Mouse (Mus musculus): ENCODE results near the gene Apobec2. TPM values are rescaled to one million over a fixed set of nuclear protein-coding genes. Genes with fewer than 3 reads are reported as not detected.

The Apobec2 gene
- polyA plus RNA-seq, 1 experiment from 2014 or later, result 218 TPM

GRCm38 (mm10) chr17:48407154-48407553, 25.6 kb downstream of the Apobec2 start:
- Histone ChIP-seq H3K4me3 (ENCODE audit: low read length) (no peak overlapping the region), H3K27me3 (ENCODE audit: control insufficient read depth, insufficient read depth, low read length) (no peaks in the 10 kb centered on the region), H3K36me3 (ENCODE audit: control insufficient read depth, insufficient read depth) (no peaks in the 10 kb centered on the region), H3K9me3 (replicated peaks; ENCODE audit: control insufficient read depth, low read length) (no peaks in the 10 kb centered on the region), H3K4me1 (ENCODE audit: control insufficient read depth, insufficient read depth, low read length) (peaks cover 27% of the 10 kb centered on the region), H3K27ac (ENCODE audit: low read length) (no peak overlapping the region), H3K4me2 (ENCODE audit: low read depth, low read length) (peak overlapping the region; percentile 76), H3K9ac (ENCODE audit: low read length) (no peak overlapping the region)
- WGBS, result 62% methylated on average over 4 of the region's 4 CpGs
- ATAC-seq (replicated peaks; ENCODE audit: extremely low read depth, insufficient read depth, low FRiP score), result no peak

- H3K4me2 ChIP-seq (ENCODE audit: low read depth, low read length), result no peak overlapping the region
- no peak overlapping the region for H3K27ac ChIP-seq (ENCODE audit: low read length)
- WGBS, result 66% methylated on average over 1 of the region's 1 CpGs
- ATAC-seq (replicated peaks; ENCODE audit: extremely low read depth, insufficient read depth, low FRiP score), result no peak
- H3K4me3 ChIP-seq (ENCODE audit: low read length), result no peak overlapping the region
- peaks cover 26% of the 10 kb centered on the region for H3K4me1 ChIP-seq (ENCODE audit: control insufficient read depth, insufficient read depth, low read length)
- no peak overlapping the region for H3K9ac ChIP-seq (ENCODE audit: low read length)
- H3K36me3 ChIP-seq (ENCODE audit: control insufficient read depth, insufficient read depth), result peaks cover under 1% of the 10 kb centered on the region; the same call in 1 of the 2 replicates
- no peaks in the 10 kb centered on the region for H3K9me3 ChIP-seq (replicated peaks; ENCODE audit: control insufficient read depth, low read length)
- H3K27me3 ChIP-seq (ENCODE audit: control insufficient read depth, insufficient read depth, low read length), result no peaks in the 10 kb centered on the region
Measured at GRCm38 (mm10) chr17:48404706-48405105, 28.0 kb downstream of the Apobec2 start.

GRCm38 (mm10) chr17:48403848-48404247, 28.9 kb downstream of the Apobec2 start:
- Histone ChIP-seq H3K9me3 (replicated peaks; ENCODE audit: control insufficient read depth, low read length) (no peaks in the 10 kb centered on the region), H3K4me3 (ENCODE audit: low read length) (no peak overlapping the region), H3K27ac (ENCODE audit: low read length) (no peak overlapping the region), H3K36me3 (ENCODE audit: control insufficient read depth, insufficient read depth) (peaks cover 9% of the 10 kb centered on the region), H3K4me1 (ENCODE audit: control insufficient read depth, insufficient read depth, low read length) (peaks cover 26% of the 10 kb centered on the region), H3K4me2 (ENCODE audit: low read depth, low read length) (no peak overlapping the region), H3K9ac (ENCODE audit: low read length) (no peak overlapping the region), H3K27me3 (ENCODE audit: control insufficient read depth, insufficient read depth, low read length) (no peaks in the 10 kb centered on the region)
- no peak for ATAC-seq (replicated peaks; ENCODE audit: extremely low read depth, insufficient read depth, low FRiP score)
- WGBS, result 83% methylated on average over 2 of the region's 2 CpGs

- peaks cover 19% of the 10 kb centered on the region for H3K4me1 ChIP-seq (ENCODE audit: control insufficient read depth, insufficient read depth, low read length)
- H3K9ac ChIP-seq (ENCODE audit: low read length), result no peak overlapping the region
- peaks cover 16% of the 10 kb centered on the region for H3K36me3 ChIP-seq (ENCODE audit: control insufficient read depth, insufficient read depth)
- WGBS, result 92% methylated on average over 3 of the region's 3 CpGs
- no peaks in the 10 kb centered on the region for H3K9me3 ChIP-seq (replicated peaks; ENCODE audit: control insufficient read depth, low read length)
- no peak for ATAC-seq (replicated peaks; ENCODE audit: extremely low read depth, insufficient read depth, low FRiP score)
- H3K4me2 ChIP-seq (ENCODE audit: low read depth, low read length), result no peak overlapping the region
- H3K27me3 ChIP-seq (ENCODE audit: control insufficient read depth, insufficient read depth, low read length), result no peaks in the 10 kb centered on the region
- no peak overlapping the region for H3K27ac ChIP-seq (ENCODE audit: low read length)
- no peak overlapping the region for H3K4me3 ChIP-seq (ENCODE audit: low read length)
Measured at GRCm38 (mm10) chr17:48402751-48403150, 30.0 kb downstream of the Apobec2 start.

- Histone ChIP-seq H3K9me3 (replicated peaks; ENCODE audit: control insufficient read depth, low read length) (no peaks in the 10 kb centered on the region), H3K4me2 (ENCODE audit: low read depth, low read length) (no peak overlapping the region), H3K27me3 (ENCODE audit: control insufficient read depth, insufficient read depth, low read length) (no peaks in the 10 kb centered on the region), H3K9ac (ENCODE audit: low read length) (no peak overlapping the region), H3K4me3 (ENCODE audit: low read length) (no peak overlapping the region), H3K4me1 (ENCODE audit: control insufficient read depth, insufficient read depth, low read length) (peaks cover 11% of the 10 kb centered on the region), H3K36me3 (ENCODE audit: control insufficient read depth, insufficient read depth) (peaks cover 16% of the 10 kb centered on the region), H3K27ac (ENCODE audit: low read length) (no peak overlapping the region)
- whole genome bisulfite sequencing, result 87% methylated on average over 4 of the region's 4 CpGs
- ATAC-seq (replicated peaks; ENCODE audit: extremely low read depth, insufficient read depth, low FRiP score), result no peak
Measured at GRCm38 (mm10) chr17:48401710-48402109, 31.0 kb downstream of the Apobec2 start.

GRCm38 (mm10) chr17:48392616-48393015, 40.1 kb downstream of the Apobec2 start:
- no peak overlapping the region for H3K27ac ChIP-seq (ENCODE audit: low read length)

GRCm38 (mm10) chr17:48391446-48391845, 41.3 kb downstream of the Apobec2 start:
- Histone ChIP-seq H3K27ac (ENCODE audit: low read length) (no peak overlapping the region), H3K36me3 (ENCODE audit: control insufficient read depth, insufficient read depth) (peaks cover 88% of the 10 kb centered on the region), H3K27me3 (ENCODE audit: control insufficient read depth, insufficient read depth, low read length) (no peaks in the 10 kb centered on the region), H3K4me2 (ENCODE audit: low read depth, low read length) (no peak overlapping the region), H3K9me3 (replicated peaks; ENCODE audit: control insufficient read depth, low read length) (no peaks in the 10 kb centered on the region), H3K4me1 (ENCODE audit: control insufficient read depth, insufficient read depth, low read length) (no peaks in the 10 kb centered on the region), H3K9ac (ENCODE audit: low read length) (no peak overlapping the region), H3K4me3 (ENCODE audit: low read length) (no peak overlapping the region)
- 84% methylated on average over 5 of the region's 5 CpGs for WGBS
- ATAC-seq (replicated peaks; ENCODE audit: extremely low read depth, insufficient read depth, low FRiP score), result no peak

More at GRCm38 (mm10) chr17:48392616-48393015, 40.1 kb downstream of the Apobec2 start:
- Histone ChIP-seq H3K4me2 (ENCODE audit: low read depth, low read length) (no peak overlapping the region), H3K36me3 (ENCODE audit: control insufficient read depth, insufficient read depth) (peaks cover 82% of the 10 kb centered on the region), H3K4me1 (ENCODE audit: control insufficient read depth, insufficient read depth, low read length) (no peaks in the 10 kb centered on the region), H3K9me3 (replicated peaks; ENCODE audit: control insufficient read depth, low read length) (no peaks in the 10 kb centered on the region), H3K27me3 (ENCODE audit: control insufficient read depth, insufficient read depth, low read length) (no peaks in the 10 kb centered on the region), H3K4me3 (ENCODE audit: low read length) (no peak overlapping the region), H3K9ac (ENCODE audit: low read length) (no peak overlapping the region)
- 93% methylated on average over 3 of the region's 3 CpGs for WGBS
- ATAC-seq (replicated peaks; ENCODE audit: extremely low read depth, insufficient read depth, low FRiP score), result no peak

- Histone ChIP-seq H3K4me3 (ENCODE audit: low read length) (no peak overlapping the region), H3K27me3 (ENCODE audit: control insufficient read depth, insufficient read depth, low read length) (no peaks in the 10 kb centered on the region), H3K4me1 (ENCODE audit: control insufficient read depth, insufficient read depth, low read length) (no peaks in the 10 kb centered on the region), H3K36me3 (ENCODE audit: control insufficient read depth, insufficient read depth) (peaks cover 74% of the 10 kb centered on the region), H3K9me3 (replicated peaks; ENCODE audit: control insufficient read depth, low read length) (no peaks in the 10 kb centered on the region), H3K4me2 (ENCODE audit: low read depth, low read length) (no peak overlapping the region), H3K27ac (ENCODE audit: low read length) (no peak overlapping the region), H3K9ac (ENCODE audit: low read length) (no peak overlapping the region)
- no peak for ATAC-seq (replicated peaks; ENCODE audit: extremely low read depth, insufficient read depth, low FRiP score)
- WGBS, result 68% methylated on average over 5 of the region's 5 CpGs
Measured at GRCm38 (mm10) chr17:48389442-48389841, 43.3 kb downstream of the Apobec2 start.

- peaks cover 67% of the 10 kb centered on the region for H3K36me3 ChIP-seq (ENCODE audit: control insufficient read depth, insufficient read depth)
- no peak overlapping the region for H3K27ac ChIP-seq (ENCODE audit: low read length)
- no peak overlapping the region for H3K4me2 ChIP-seq (ENCODE audit: low read depth, low read length)
- no peaks in the 10 kb centered on the region for H3K4me1 ChIP-seq (ENCODE audit: control insufficient read depth, insufficient read depth, low read length)
- H3K4me3 ChIP-seq (ENCODE audit: low read length), result no peak overlapping the region
- no peaks in the 10 kb centered on the region for H3K9me3 ChIP-seq (replicated peaks; ENCODE audit: control insufficient read depth, low read length)
- WGBS, result 74% methylated on average over 2 of the region's 2 CpGs
- H3K9ac ChIP-seq (ENCODE audit: low read length), result no peak overlapping the region
- no peaks in the 10 kb centered on the region for H3K27me3 ChIP-seq (ENCODE audit: control insufficient read depth, insufficient read depth, low read length)
- no peak for ATAC-seq (replicated peaks; ENCODE audit: extremely low read depth, insufficient read depth, low FRiP score)
Measured at GRCm38 (mm10) chr17:48388666-48389065, 44.1 kb downstream of the Apobec2 start.
